Mouse (Mus musculus) limb, embryonic 12.5 days (tissue): ENCODE data around the gene Sdhb. TPM values are rescaled to one million over a fixed set of nuclear protein-coding genes. Genes with fewer than 3 reads are reported as not detected.

Experiments used
- ATAC-seq: fragments of 200-750 bp; cut with Nextera tagmentation; 2 replicates; pipeline ENCODE4 v1.8.0; 2017; ENCODE audit warnings: low read depth, moderate TSS enrichment; ENCODE audit not compliant: insufficient number of reproducible peaks, insufficient read depth, low FRiP score, low TSS enrichment
- H3K27ac ChIP-seq: fragments of 300-500 bp; sonication (generic); 2 replicates; pipeline ENCODE4 v1.5.1; 2016; ENCODE audit warnings: mild to moderate bottlenecking, moderate library complexity
- H3K27me3 ChIP-seq: fragments of 300-500 bp; sonication (generic); 2 replicates; pipeline ENCODE4 v1.6.1; 2016; ENCODE audit warnings: mild to moderate bottlenecking, moderate library complexity
- H3K36me3 ChIP-seq: fragments of 300-500 bp; sonication (generic); 2 replicates; pipeline ENCODE4 v1.6.1; 2016; ENCODE audit warnings: mild to moderate bottlenecking, moderate library complexity
- H3K4me1 ChIP-seq: fragments of 300-500 bp; sonication (generic); replicated peaks from 2 replicates; pipeline ENCODE4 v1.6.1; 2016
- H3K4me2 ChIP-seq: fragments of 300-500 bp; sonication (generic); 2 replicates; pipeline ENCODE4 v1.6.1; 2016; ENCODE audit warnings: mild to moderate bottlenecking, moderate library complexity
- H3K4me3 ChIP-seq: fragments of 300-500 bp; sonication (generic); replicated peaks from 2 replicates; pipeline ENCODE4 v1.5.1; 2016; ENCODE audit warnings: mild to moderate bottlenecking
- H3K9ac ChIP-seq: fragments of 300-500 bp; sonication (generic); replicated peaks from 2 replicates; pipeline ENCODE4 v1.6.1; 2016; ENCODE audit warnings: mild to moderate bottlenecking, moderate library complexity
- H3K9me3 ChIP-seq: fragments of 300-500 bp; sonication (generic); 2 replicates; pipeline ENCODE4 v1.6.1; 2016; ENCODE audit warnings: mild to moderate bottlenecking, moderate library complexity
- WGBS: fragments of 180-500 bp; shearing (Covaris S2); methylation state at CpG from one replicate; pipeline ENCODE4 v1.1.7; 2016; 5-methylcytosine and 5-hydroxymethylcytosine counted together
- polyA plus RNA-seq: library from polyadenylated mRNA; unstranded; fragments of >200 nt; fragmentation: Nextera tagmentation; extraction: Ambion mirVana; gene quantifications from 2 replicates; pipeline ENCODE4 v1.2.1, GENCODE M21; 2016

The Sdhb gene
- polyA plus RNA-seq, 1 experiment from 2014 or later = 392 TPM

DNA sequence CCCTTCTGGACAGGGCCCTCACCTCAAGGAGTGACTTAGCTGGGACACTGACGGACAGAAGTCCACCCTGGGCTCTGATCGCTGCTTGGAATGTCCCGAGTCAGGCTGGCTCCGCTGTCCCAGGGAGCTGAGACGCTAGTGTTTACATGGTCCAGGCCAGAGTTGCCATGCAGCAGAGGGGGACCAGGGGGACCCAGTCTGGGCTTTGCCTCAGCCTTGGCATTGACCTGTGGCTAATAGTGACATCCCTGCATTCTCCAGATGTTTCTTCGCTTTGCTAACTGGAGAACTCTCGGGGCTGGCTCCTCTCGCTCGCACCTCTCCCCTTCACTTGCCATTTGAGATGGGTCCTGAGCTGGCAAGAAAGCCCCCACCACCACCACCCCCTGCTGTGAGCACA, 32.7 kb upstream of the Sdhb start:
- H3K27ac ChIP-seq = no peak overlapping the region
- H3K9ac ChIP-seq = no peak overlapping the region
- ATAC-seq = no peak
- no peak overlapping the region for H3K4me3 ChIP-seq
- peaks cover 37% of the 10 kb centered on the region for H3K4me1 ChIP-seq
- 78% methylated on average over 9 of the region's 9 CpGs for WGBS
- no peak overlapping the region for H3K4me2 ChIP-seq
- no peaks in the 10 kb centered on the region; the same call in 1 of the 2 replicates for H3K27me3 ChIP-seq
- H3K9me3 ChIP-seq = no peaks in the 10 kb centered on the region
- H3K36me3 ChIP-seq = no peaks in the 10 kb centered on the region

- Histone ChIP-seq H3K27ac (peak overlapping the region; percentile 62; the same call in 1 of the 2 replicates), H3K4me1 (peaks cover 37% of the 10 kb centered on the region), H3K9me3 (no peaks in the 10 kb centered on the region), H3K27me3 (no peaks in the 10 kb centered on the region; the same call in 1 of the 2 replicates), H3K4me2 (no peak overlapping the region), H3K36me3 (no peaks in the 10 kb centered on the region), H3K4me3 (no peak overlapping the region), H3K9ac (no peak overlapping the region)
- no peak for ATAC-seq
- WGBS = 73% methylated on average over 8 of the region's 8 CpGs
These were observed 31.3 kb upstream of the Sdhb start for GRCm38 (mm10) chr4:140929745-140930144.

- Histone ChIP-seq H3K9ac (no peak overlapping the region), H3K4me2 (no peak overlapping the region), H3K9me3 (no peaks in the 10 kb centered on the region), H3K27me3 (no peaks in the 10 kb centered on the region; the same call in 1 of the 2 replicates), H3K4me1 (peaks cover 29% of the 10 kb centered on the region), H3K4me3 (no peak overlapping the region), H3K36me3 (no peaks in the 10 kb centered on the region), H3K27ac (no peak overlapping the region)
- 74% methylated on average over 10 of the region's 10 CpGs for WGBS
- no peak for ATAC-seq
These were observed 30.0 kb upstream of the Sdhb start for GRCm38 (mm10) chr4:140930900-140931470.

DNA sequence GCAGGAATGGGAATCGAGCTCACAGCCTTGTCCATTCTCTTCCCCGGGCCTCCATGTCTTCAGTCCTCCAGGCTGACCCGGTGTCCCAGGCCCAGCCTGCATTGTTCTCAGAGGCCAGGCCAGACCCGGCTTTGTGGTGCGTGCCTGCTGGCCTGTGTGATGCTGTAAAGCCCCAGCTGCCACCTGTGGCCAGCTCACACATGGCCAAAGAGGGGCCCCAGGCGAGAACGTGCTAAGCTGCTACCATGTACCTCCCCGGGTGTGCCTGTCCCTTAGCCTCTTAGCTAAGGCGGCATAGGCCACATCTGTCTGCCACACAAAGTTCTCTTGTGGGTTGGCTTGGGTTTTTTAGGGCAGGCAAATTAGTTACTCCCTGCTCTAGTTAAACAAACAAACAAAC, 25.4 kb upstream of the Sdhb start:
- no peaks in the 10 kb centered on the region; the same call in 1 of the 2 replicates for H3K27me3 ChIP-seq
- no peaks in the 10 kb centered on the region for H3K36me3 ChIP-seq
- peaks cover 5% of the 10 kb centered on the region for H3K4me1 ChIP-seq
- H3K4me2 ChIP-seq = no peak overlapping the region
- H3K27ac ChIP-seq = no peak overlapping the region
- 58% methylated on average over 9 of the region's 9 CpGs for WGBS
- no peak for ATAC-seq
- no peak overlapping the region for H3K4me3 ChIP-seq
- H3K9me3 ChIP-seq = peaks cover 10% of the 10 kb centered on the region; the same call in 1 of the 2 replicates
- H3K9ac ChIP-seq = no peak overlapping the region

GRCm38 (mm10) chr4:140944356-140944755, 16.6 kb upstream of the Sdhb start:
- Histone ChIP-seq H3K27me3 (no peaks in the 10 kb centered on the region), H3K9ac (no peak overlapping the region), H3K36me3 (no peaks in the 10 kb centered on the region), H3K27ac (no peak overlapping the region), H3K9me3 (peaks cover 5% of the 10 kb centered on the region; the same call in 1 of the 2 replicates), H3K4me3 (no peak overlapping the region), H3K4me2 (no peak overlapping the region), H3K4me1 (0 out of 2 replicates have a peak, but pooled peaks cover 5% of the 10 kb centered on the region)
- WGBS = 89% methylated on average over 12 of the region's 12 CpGs
- no peak for ATAC-seq

GRCm38 (mm10) chr4:140944961-140945442, 16.0 kb upstream of the Sdhb start:
- Histone ChIP-seq H3K9ac (no peak overlapping the region), H3K36me3 (no peaks in the 10 kb centered on the region), H3K4me3 (no peak overlapping the region), H3K27me3 (no peaks in the 10 kb centered on the region), H3K4me1 (0 out of 2 replicates have a peak, but pooled peaks cover 5% of the 10 kb centered on the region), H3K9me3 (peaks cover 5% of the 10 kb centered on the region; the same call in 1 of the 2 replicates), H3K4me2 (no peak overlapping the region), H3K27ac (no peak overlapping the region)
- ATAC-seq = no peak
- WGBS = 84% methylated on average over 5 of the region's 5 CpGs

- Histone ChIP-seq H3K4me2 (no peak overlapping the region), H3K36me3 (no peaks in the 10 kb centered on the region), H3K4me1 (0 out of 2 replicates have a peak, but pooled peaks cover 5% of the 10 kb centered on the region), H3K4me3 (no peak overlapping the region), H3K9me3 (peaks cover 5% of the 10 kb centered on the region; the same call in 1 of the 2 replicates), H3K9ac (no peak overlapping the region), H3K27me3 (no peaks in the 10 kb centered on the region), H3K27ac (no peak overlapping the region)
- 95% methylated on average over 4 of the region's 4 CpGs for WGBS
- no peak for ATAC-seq
These were observed 15.4 kb upstream of the Sdhb start for GRCm38 (mm10) chr4:140945571-140945970.

- no peak for ATAC-seq
- H3K9ac ChIP-seq = no peak overlapping the region
- no peak overlapping the region for H3K4me2 ChIP-seq
- peaks cover 5% of the 10 kb centered on the region; the same call in 1 of the 2 replicates for H3K9me3 ChIP-seq
- H3K27me3 ChIP-seq = no peaks in the 10 kb centered on the region
- 76% methylated on average over 4 of the region's 4 CpGs for whole genome bisulfite sequencing
- 0 out of 2 replicates have a peak, but pooled peaks cover 5% of the 10 kb centered on the region for H3K4me1 ChIP-seq
- H3K36me3 ChIP-seq = no peaks in the 10 kb centered on the region
- H3K4me3 ChIP-seq = no peak overlapping the region
- no peak overlapping the region for H3K27ac ChIP-seq
These were observed 15.0 kb upstream of the Sdhb start for GRCm38 (mm10) chr4:140946048-140946447.

GRCm38 (mm10) chr4:140946580-140947205, 14.3 kb upstream of the Sdhb start:
- Histone ChIP-seq H3K4me2 (no peak overlapping the region), H3K9ac (no peak overlapping the region), H3K4me3 (no peak overlapping the region), H3K9me3 (peaks cover 5% of the 10 kb centered on the region; the same call in 1 of the 2 replicates), H3K4me1 (0 out of 2 replicates have a peak, but pooled peaks cover 5% of the 10 kb centered on the region), H3K27me3 (no peaks in the 10 kb centered on the region), H3K27ac (no peak overlapping the region), H3K36me3 (no peaks in the 10 kb centered on the region)
- WGBS = 68% methylated on average over 14 of the region's 14 CpGs
- no peak for ATAC-seq

- H3K4me3 ChIP-seq = no peak overlapping the region
- H3K4me2 ChIP-seq = no peak overlapping the region
- 81% methylated on average over 12 of the region's 12 CpGs for WGBS
- no peaks in the 10 kb centered on the region for H3K36me3 ChIP-seq
- no peaks in the 10 kb centered on the region for H3K27me3 ChIP-seq
- no peak for ATAC-seq
- peaks cover 5% of the 10 kb centered on the region; the same call in 1 of the 2 replicates for H3K9me3 ChIP-seq
- H3K27ac ChIP-seq = no peak overlapping the region
- H3K9ac ChIP-seq = no peak overlapping the region
- H3K4me1 ChIP-seq = 0 out of 2 replicates have a peak, but pooled peaks cover 5% of the 10 kb centered on the region
These were observed 13.2 kb upstream of the Sdhb start for GRCm38 (mm10) chr4:140947487-140948440.
